ENCODE assay signal across 13 mouse cellular contexts in genomic region chr7:49152713-49153112, GRCm38 (mm10).
DNase-seq lines count a peak whose midpoint lies in the region; ATAC-seq and TF ChIP-seq lines count a peak whose summit lies in the region.
"Had no signal": no experiment of that assay in that cellular context is flagged by ENCODE, and none has a peak within 500 bp of the region (broad histone marks: within the 10 kb centered on the region; RNA-seq: fewer than 3 reads in every experiment).

No protein-coding gene starts in this region.

- no peak for ATAC-seq in heart, embryonic 14.5 days (ENCODE audit: insufficient number of reproducible peaks, insufficient read depth, low FRiP score, low read depth)
- no peak for ATAC-seq in forebrain, postnatal 0 days
- ATAC-seq in neural tube, embryonic 14.5 days (ENCODE audit: low read depth) = peak; percentile 32; the same call in 1 of the 2 replicates
- ATAC-seq: CD4-positive, CD25-positive, alpha-beta regulatory T cell, adult 4 months; liver, postnatal 0 days had no signal

- intact Hi-C loops in left cerebral cortex, adult 2 months (cut with DNase I) = no loop called here

- no peak for DNase-seq in heart, adult 8-10 months (ENCODE audit: low spot score)
- DNase-seq in left cerebral cortex, adult 2 months (ENCODE audit: extremely low spot score in 1 of 2, low spot score in 2 of 2) = no peak
- no peak for DNase-seq in left cerebral cortex, adult 8-10 months (ENCODE audit: low spot score in 2 of 2)
- DNase-seq in forebrain, postnatal 0 days = peak; percentile 30
- no peak for DNase-seq in thymus, postnatal 10 days (ENCODE audit: low spot score in 2 of 2)
- DNase-seq: adrenal gland, postnatal 36 days; liver, postnatal 0 days; lung, postnatal 4 days; thymus, adult 18-20 months had no signal

- H3K27me3 ChIP-seq in heart, embryonic 14.5 days (ENCODE audit: control insufficient read depth, insufficient read depth, low read length) = no peaks in the 10 kb centered on the region
- H3K27me3 ChIP-seq in forebrain, postnatal 0 days (ENCODE audit: insufficient read depth, low read length) = no peaks in the 10 kb centered on the region
- no peaks in the 10 kb centered on the region for H3K27me3 ChIP-seq in neural tube, embryonic 14.5 days (ENCODE audit: control insufficient read depth, insufficient read depth, low read length)
- H3K27me3 ChIP-seq: embryonic facial prominence, embryonic 15.5 days had no signal

- H3K27ac ChIP-seq in heart, embryonic 14.5 days (replicated peaks in 1 of 2; ENCODE audit: control insufficient read depth in 1 of 2, insufficient read depth in 1 of 2, low read depth in 2 of 2, low read length in 2 of 2) = peak overlapping the region; percentile 21 to 25; a peak in 3 of 4 replicates
- peak overlapping the region; percentile 92 for H3K27ac ChIP-seq in left cerebral cortex, adult 2 months
- H3K27ac ChIP-seq in forebrain, postnatal 0 days (ENCODE audit: low read depth, low read length) = peak overlapping the region; percentile 70
- peak overlapping the region; percentile 1; the same call in 1 of the 2 replicates for H3K27ac ChIP-seq in neural tube, embryonic 14.5 days (ENCODE audit: low read depth, low read length)
- H3K27ac ChIP-seq: embryonic facial prominence, embryonic 15.5 days had no signal

- H3K4me1 ChIP-seq in heart, embryonic 14.5 days (ENCODE audit: control insufficient read depth in 2 of 2, insufficient read depth in 2 of 2, low read length in 2 of 2) = peaks cover 9 to 11% of the 10 kb centered on the region in 2 experiments
- H3K4me1 ChIP-seq in forebrain, postnatal 0 days (ENCODE audit: insufficient read depth) = peaks cover 7% of the 10 kb centered on the region; the same call in 1 of the 2 replicates
- peaks cover 5% of the 10 kb centered on the region; the same call in 1 of the 2 replicates for H3K4me1 ChIP-seq in neural tube, embryonic 14.5 days (ENCODE audit: control insufficient read depth, insufficient read depth, low read length)
- H3K4me1 ChIP-seq: embryonic facial prominence, embryonic 15.5 days had no signal

- H3K9ac ChIP-seq in heart, embryonic 14.5 days (ENCODE audit: low read length) = 0 out of 2 replicates have a peak overlapping the region, but pooled peaks have one; percentile 10
- H3K9ac ChIP-seq in forebrain, postnatal 0 days = no peak overlapping the region
- H3K9ac ChIP-seq in neural tube, embryonic 14.5 days (replicated peaks; ENCODE audit: low read depth, low read length) = 0 out of 2 replicates have a peak overlapping the region, but pooled peaks have one; percentile 3
- H3K9ac ChIP-seq: embryonic facial prominence, embryonic 15.5 days; liver, postnatal 0 days had no signal

- no peak overlapping the region for H3K4me2 ChIP-seq in heart, embryonic 14.5 days (ENCODE audit: low read length)
- H3K4me2 ChIP-seq in forebrain, postnatal 0 days (ENCODE audit: low read depth) = no peak overlapping the region
- H3K4me2 ChIP-seq in neural tube, embryonic 14.5 days (ENCODE audit: low read depth, low read length) = no peak overlapping the region
- H3K4me2 ChIP-seq: embryonic facial prominence, embryonic 15.5 days had no signal

- no peak overlapping the region for H3K4me3 ChIP-seq in heart, embryonic 14.5 days (ENCODE audit: control insufficient read depth in 1 of 2, insufficient read depth in 1 of 2, low read depth in 1 of 2, low read length in 2 of 2)
- no peak overlapping the region for H3K4me3 ChIP-seq in left cerebral cortex, adult 2 months
- no peak overlapping the region for H3K4me3 ChIP-seq in forebrain, postnatal 0 days (ENCODE audit: low read depth, low read length)
- no peak overlapping the region for H3K4me3 ChIP-seq in neural tube, embryonic 14.5 days (ENCODE audit: low read depth, low read length)
- H3K4me3 ChIP-seq: embryonic facial prominence, embryonic 15.5 days had no signal

- TF ChIP-seq CTCF in left cerebral cortex, adult 2 months (IDR thresholded peaks at IDR 0.05) = no peak
- TF ChIP-seq CTCF in forebrain, postnatal 0 days (IDR thresholded peaks at IDR 0.05; ENCODE audit: low read depth) = no peak

- 58% methylated on average over 9 of the region's 9 CpGs for WGBS in heart, embryonic 14.5 days
- WGBS in forebrain, postnatal 0 days = 59% methylated on average over 9 of the region's 9 CpGs
- WGBS in neural tube, embryonic 14.5 days = 56% methylated on average over 9 of the region's 9 CpGs

- peaks cover 4% of the 10 kb centered on the region for H3K9me3 ChIP-seq in heart, embryonic 14.5 days (ENCODE audit: control insufficient read depth, low read length)
- H3K9me3 ChIP-seq in forebrain, postnatal 0 days (ENCODE audit: low read length) = 0 out of 2 replicates have a peak, but pooled peaks cover 6% of the 10 kb centered on the region
- 0 out of 2 replicates have a peak, but pooled peaks cover 3% of the 10 kb centered on the region for H3K9me3 ChIP-seq in neural tube, embryonic 14.5 days (ENCODE audit: control insufficient read depth, low read length)
- H3K9me3 ChIP-seq: embryonic facial prominence, embryonic 15.5 days had no signal

- no peaks in the 10 kb centered on the region for H3K36me3 ChIP-seq in heart, embryonic 14.5 days (ENCODE audit: control insufficient read depth, insufficient read depth, low read length)
- H3K36me3 ChIP-seq in forebrain, postnatal 0 days (ENCODE audit: insufficient read depth) = no peaks in the 10 kb centered on the region
- H3K36me3 ChIP-seq in neural tube, embryonic 14.5 days (ENCODE audit: control insufficient read depth, insufficient read depth, low read length) = no peaks in the 10 kb centered on the region
- H3K36me3 ChIP-seq: embryonic facial prominence, embryonic 15.5 days had no signal

Comparison
In these comparisons a context has a peak if more than half of its experiments do, and no peak if none do; other contexts are left out.
1. H3K27ac ChIP-seq: peak in every context shown above with its lines; median percentile 92 in left cerebral cortex, adult 2 months; 70 in forebrain, postnatal 0 days; 23 in heart, embryonic 14.5 days; 1 in neural tube, embryonic 14.5 days.